Mouse (Mus musculus): Measurements from ENCODE around the gene Kctd2.
"Not testable (repeated sequence)": the region's sequence is repeated elsewhere in the genome, so short reads cannot be mapped to it uniquely, and the experiment has no call there.

Kctd2 gene

GRCm38 (mm10) chr11:115439326-115439725, 19.4 kb downstream of the Kctd2 start:
- ATAC-seq (ENCODE audit: low TSS enrichment), result no peak

GRCm38 (mm10) chr11:115439906-115440595, 20.1 kb downstream of the Kctd2 start, which contains the start of gene Trim80:
Gene Trim80 (plus strand): TSS chr11:115440545.
- ATAC-seq (ENCODE audit: low TSS enrichment), result no peak

DNA sequence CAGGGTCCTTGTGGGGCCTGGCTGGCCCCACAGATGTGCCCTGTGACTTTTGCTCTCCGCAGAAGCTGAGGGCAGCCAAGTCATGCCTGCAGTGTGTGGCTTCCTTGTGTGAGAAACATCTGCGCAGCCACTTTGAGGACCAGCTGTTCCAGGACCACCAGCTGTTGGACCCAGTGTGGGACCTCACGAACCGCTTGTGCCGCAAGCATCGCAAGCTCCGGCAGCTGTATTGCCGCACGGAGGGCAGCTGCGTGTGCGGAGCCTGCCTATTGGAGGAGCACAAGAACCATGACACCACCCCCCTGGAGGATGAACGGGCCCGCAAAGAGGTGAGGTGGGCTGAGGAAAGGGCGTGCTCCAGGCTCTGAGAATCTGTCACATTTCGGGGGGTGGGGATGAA, 21.5 kb downstream of the Kctd2 start:
- ATAC-seq (ENCODE audit: low TSS enrichment), result no peak

DNA sequence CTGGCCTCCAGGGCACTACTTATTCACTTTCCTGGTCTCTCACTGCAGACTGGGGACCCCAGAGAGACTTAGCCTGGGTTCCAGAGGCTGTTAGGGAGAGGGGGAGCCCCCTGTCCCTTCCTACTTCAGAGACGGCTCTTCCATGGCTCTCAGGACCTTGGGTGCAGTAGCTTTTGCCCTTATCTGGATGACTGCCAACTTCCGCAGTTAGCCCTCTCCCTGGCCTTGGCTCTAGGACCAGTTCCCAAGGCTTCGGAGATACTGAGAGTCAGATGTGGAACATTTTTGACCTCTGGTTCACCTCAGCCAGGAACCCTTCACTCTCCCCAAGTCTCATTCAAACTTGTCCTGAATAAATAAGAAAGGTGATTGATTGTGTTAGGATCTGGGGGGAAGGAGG, 27.0 kb downstream of the Kctd2 start:
- no peak for ATAC-seq (ENCODE audit: low TSS enrichment)

GRCm38 (mm10) chr11:115447321-115447885, 27.5 kb downstream of the Kctd2 start:
- ATAC-seq (ENCODE audit: low TSS enrichment), result no peak

GRCm38 (mm10) chr11:115448075-115448474, 28.1 kb downstream of the Kctd2 start:
- ATAC-seq (ENCODE audit: low TSS enrichment), result no peak

GRCm38 (mm10) chr11:115448998-115449397, 29.1 kb downstream of the Kctd2 start:
- ATAC-seq (ENCODE audit: low TSS enrichment), result no peak

- ATAC-seq (ENCODE audit: low TSS enrichment), result no peak
These were observed 30.2 kb downstream of the Kctd2 start for GRCm38 (mm10) chr11:115450176-115450575.

GRCm38 (mm10) chr11:115451781-115452241, 31.9 kb downstream of the Kctd2 start:
- no peak for ATAC-seq (ENCODE audit: low TSS enrichment)

GRCm38 (mm10) chr11:115452281-115452860, 32.4 kb downstream of the Kctd2 start:
- ATAC-seq (ENCODE audit: low TSS enrichment), result no peak

- no peak for ATAC-seq (ENCODE audit: low TSS enrichment)
These were observed 33.4 kb downstream of the Kctd2 start for GRCm38 (mm10) chr11:115453306-115453705.

- ATAC-seq (ENCODE audit: low TSS enrichment), result not testable (repeated sequence)
These were observed 34.9 kb downstream of the Kctd2 start for GRCm38 (mm10) chr11:115454822-115455221.

DNA sequence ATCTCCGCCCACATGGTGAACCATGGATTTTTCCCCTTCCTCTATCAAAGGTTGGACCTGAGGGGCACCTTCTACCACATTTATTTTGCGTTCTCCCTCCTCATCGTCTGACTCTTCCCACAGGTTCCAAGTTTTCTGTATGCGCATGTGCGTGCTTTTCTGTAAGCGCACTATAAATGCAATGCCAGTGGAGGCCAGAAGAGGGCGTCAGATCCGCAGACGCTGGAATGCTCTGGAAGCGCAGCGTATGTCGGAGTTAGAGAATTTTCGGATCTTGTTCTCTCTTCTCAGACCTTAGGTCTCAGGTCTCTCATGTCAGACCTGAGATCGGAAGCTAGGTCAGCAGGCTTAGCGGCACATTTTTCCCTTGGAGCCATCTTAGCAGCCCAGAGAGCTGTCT, 35.7 kb downstream of the Kctd2 start:
- no peak for ATAC-seq (ENCODE audit: low TSS enrichment)

DNA sequence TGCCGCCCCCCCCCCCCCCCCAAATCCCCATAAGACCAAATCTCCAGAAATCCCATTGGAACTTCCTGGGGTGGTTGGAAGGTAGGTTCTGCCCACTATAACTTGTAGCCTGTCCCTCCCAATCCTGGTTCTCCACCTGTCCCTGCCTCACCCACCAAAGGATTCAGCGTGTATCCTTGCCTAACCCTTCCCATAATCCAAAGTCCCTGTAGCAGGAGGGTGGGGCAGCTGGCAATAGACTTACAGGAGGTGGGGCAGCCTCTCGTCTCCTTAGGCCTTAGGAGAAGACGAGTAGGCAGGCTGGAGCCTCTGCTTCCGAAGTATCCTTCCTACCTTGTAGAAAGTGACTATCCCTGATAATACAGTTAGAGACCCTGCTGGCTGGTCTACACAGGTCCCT, 36.3 kb downstream of the Kctd2 start:
- ATAC-seq (ENCODE audit: low TSS enrichment), result no peak

DNA sequence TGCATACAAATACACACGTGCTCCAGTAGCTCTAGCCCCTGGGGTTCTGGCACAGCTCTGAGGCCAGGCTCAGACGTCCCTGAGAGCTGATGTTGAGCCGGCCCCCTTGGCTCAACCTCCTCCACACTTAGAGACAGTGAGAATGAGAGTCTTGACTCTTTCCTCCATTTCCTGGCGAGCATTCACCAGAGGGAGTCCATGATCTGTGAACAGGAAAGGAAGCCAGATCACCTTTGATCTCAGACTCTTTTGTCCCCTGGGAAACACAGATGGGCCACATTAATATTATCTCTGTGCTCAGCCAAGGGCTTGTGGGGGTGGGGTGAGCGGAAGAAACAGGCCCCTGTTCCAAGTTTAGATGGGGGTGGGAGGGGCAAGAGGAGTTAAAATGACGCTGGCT, 37.5 kb downstream of the Kctd2 start:
- ATAC-seq (ENCODE audit: low TSS enrichment), result no peak

- no peak for ATAC-seq (ENCODE audit: low TSS enrichment)
These were observed 41.0 kb downstream of the Kctd2 start for GRCm38 (mm10) chr11:115460976-115461375.

DNA sequence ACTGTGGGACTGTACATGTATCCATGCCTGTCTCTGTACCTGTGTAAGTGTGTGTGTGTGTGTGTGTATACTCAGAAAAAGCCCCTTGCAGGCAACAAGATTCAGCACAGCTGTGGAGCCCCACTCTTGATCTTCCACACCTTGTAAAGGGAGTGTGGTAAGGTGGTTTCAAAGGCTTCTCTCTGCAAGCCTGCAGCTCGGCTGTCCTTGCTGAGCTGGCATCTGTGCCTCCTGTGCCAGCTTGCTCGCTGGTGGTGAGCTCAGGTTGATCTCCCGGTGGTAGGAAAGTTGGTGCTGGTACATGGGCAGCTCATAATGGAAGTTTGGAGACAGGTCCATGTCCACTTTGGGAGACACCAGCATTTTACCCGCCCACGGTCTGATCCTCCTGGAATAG, 41.9 kb downstream of the Kctd2 start:
- no peak for ATAC-seq (ENCODE audit: low TSS enrichment)

DNA sequence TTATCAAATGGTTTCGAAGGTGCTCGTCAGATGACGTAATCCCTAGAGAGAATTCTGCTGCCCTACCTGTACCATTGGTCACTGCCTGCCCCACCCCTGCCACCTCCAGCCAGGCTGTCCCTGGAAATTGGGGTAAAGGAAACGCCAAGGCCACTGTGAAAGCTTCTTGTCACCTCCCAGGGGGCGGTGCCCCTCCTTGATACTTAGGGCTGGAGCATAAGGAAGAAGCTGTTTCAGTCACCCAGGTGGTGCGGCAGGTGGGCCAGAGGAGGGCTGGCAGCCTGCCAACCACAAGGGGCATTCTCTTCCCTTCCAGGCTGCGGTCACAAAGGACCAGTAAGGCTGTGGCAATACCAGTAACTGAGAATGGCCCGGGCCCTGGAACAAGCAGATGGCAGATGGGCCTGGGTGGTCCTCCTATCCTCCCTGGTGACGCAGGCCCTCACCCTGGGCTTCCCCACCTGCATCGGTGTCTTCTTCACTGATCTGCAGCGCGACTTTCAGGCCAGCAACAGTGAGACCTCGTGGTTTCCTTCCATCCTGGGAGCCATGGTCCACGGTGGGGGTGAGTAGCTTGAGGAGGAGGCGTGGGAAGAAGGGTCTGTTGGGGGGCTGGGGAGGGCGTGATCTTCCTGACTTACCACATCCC, 42.4 kb downstream of the Kctd2 start, which contains the start of gene Slc16a5:
TSS of gene Slc16a5 (plus strand) at position 232 of the 649 bp plus-strand sequence.
- no peak for ATAC-seq (ENCODE audit: low TSS enrichment)

DNA sequence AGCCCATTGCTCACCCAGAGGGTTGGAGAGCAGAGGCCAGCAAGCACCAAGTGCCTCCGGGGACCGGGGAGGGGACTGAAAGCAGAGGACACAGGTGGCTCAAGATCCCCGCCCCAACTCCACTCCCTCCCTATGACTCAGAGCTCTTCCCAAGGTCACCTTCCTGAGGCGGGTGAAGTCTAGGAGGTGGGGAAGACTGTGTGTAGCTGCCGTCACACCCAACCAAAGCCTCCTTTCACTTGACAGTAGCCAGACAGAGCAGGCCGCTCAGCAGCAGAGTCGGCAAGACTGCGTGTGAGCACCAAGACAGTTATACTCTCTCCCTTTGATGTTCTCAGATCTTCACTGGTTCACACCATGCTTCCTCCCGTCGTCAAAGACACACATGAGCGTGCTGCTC, 43.5 kb downstream of the Kctd2 start:
- no peak for ATAC-seq (ENCODE audit: low TSS enrichment)

GRCm38 (mm10) chr11:115464851-115465250, 44.9 kb downstream of the Kctd2 start:
- no peak for ATAC-seq (ENCODE audit: low TSS enrichment)

- no peak for ATAC-seq (ENCODE audit: low TSS enrichment)
These were observed 47.3 kb downstream of the Kctd2 start for GRCm38 (mm10) chr11:115467217-115467618.

DNA sequence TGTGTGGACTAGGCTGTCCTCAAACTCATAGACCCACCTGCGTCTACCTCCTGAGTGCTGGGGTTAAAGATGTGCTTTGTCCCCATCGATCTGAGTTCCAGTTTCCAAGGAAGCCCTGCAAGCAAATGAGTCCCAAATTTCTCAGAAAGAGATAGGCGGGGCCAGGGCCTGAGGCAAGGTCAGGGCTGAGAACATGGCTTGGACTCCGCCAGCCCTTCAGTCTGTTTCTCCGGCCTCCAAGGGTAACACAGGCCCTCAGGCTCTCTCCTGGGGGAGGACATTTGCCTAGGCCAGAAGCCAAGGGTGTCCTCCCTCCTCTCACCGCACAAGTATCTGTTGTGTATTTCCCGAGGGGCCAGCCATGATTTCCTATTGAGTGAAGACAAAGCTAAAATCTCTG, 52.3 kb downstream of the Kctd2 start:
- ATAC-seq (ENCODE audit: low TSS enrichment), result no peak

Data from frontal cortex, adult (tissue).